In the genomic region with DNA sequence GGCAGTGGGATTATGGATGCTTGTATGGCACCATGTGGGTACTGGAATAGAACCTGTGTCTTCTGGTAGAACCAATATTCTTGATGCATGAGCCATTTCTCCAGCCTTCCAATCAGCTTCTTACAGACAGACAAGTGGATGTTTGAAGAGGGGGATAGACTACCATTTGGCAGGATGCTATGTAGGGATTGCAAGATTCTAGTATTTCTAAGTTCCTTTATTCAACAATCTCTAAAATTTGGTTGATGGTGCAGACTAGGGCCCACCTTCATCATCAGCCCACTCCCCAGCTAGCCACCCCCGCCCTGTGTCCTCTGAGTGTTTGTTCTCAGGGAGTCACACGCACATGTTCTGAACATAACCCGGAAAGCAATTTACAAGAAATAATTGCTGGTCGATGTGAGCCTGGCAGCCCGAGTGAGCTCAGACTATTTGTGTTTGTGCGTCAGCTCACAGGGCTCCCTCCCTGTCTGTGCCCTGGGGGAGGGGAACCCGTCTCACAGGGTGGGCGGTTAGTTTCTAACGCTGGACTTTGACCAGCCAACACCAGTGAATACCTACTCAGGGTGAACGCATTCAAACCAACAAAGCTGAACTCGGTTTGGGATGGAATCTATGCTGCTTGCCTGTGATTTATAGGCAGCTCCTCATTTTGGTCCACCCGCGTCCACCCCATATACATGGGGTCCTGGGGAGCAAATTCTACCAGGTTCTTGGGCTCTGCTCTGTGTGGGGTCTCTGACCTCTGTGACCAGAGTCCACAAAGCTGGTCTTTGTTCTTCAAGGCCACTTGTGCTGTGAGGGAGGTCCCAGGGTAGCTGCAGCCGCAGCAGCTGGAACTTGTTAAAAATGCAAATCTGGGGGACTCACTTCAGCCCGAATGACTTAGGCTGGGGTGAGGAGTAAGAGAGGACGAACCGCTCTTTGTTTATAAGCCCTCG, we compare ENCODE assay signal across 8 mouse cellular contexts. TPM values are rescaled to one million over a fixed set of nuclear protein-coding genes. Genes with fewer than 3 reads are reported as not detected.
A peak's percentile ranks its signal among the peaks of the same experiment; 100 is the strongest.
DNase-seq lines count a peak whose midpoint lies in the region; ATAC-seq and TF ChIP-seq lines count a peak whose summit lies in the region.

No protein-coding gene starts in this region.

- no peak for TF ChIP-seq POLR2A in thymus, adult 2 months (IDR thresholded peaks at IDR 0.05; ENCODE audit: control insufficient read depth, extremely low read depth, insufficient read depth, low read length, poor library complexity)

- peak; percentile 55; the same call in 1 of the 2 replicates for ATAC-seq in hindbrain, postnatal 0 days
- ATAC-seq in liver, embryonic 11.5 days (replicated peaks; ENCODE audit: low FRiP score) = peak; percentile 76

- intact Hi-C loops in gastrocnemius, postnatal 14 days (cut with DNase I; ENCODE audit: low total_unique reads) = no loop called here

- peak; percentile 64 for DNase-seq in ES-CJ7 (ENCODE audit: low read depth, low spot score)
- DNase-seq in embryo, embryonic 11.5 days (ENCODE audit: low read depth, low spot score) = peak; percentile 80
- peak; percentile 53 for DNase-seq in hindbrain, postnatal 0 days (ENCODE audit: low spot score)
- peak; percentile 50 for DNase-seq in liver, embryonic 11.5 days (ENCODE audit: low spot score)
- DNase-seq in left cerebral cortex, adult 8-10 months (ENCODE audit: low spot score in 2 of 2) = no peak
- DNase-seq in right cerebral cortex, postnatal 4 days = no peak
- DNase-seq in thymus, adult 2 months = no peak
- no peak for DNase-seq in gastrocnemius, postnatal 14 days

- peak overlapping the region; percentile 6; the same call in 1 of the 2 replicates for H3K4me2 ChIP-seq in hindbrain, postnatal 0 days (ENCODE audit: low read depth, low read length)
- H3K4me2 ChIP-seq in liver, embryonic 11.5 days = peak overlapping the region; percentile 34; the same call in 1 of the 2 replicates

- 12% methylated on average over 18 of the region's 18 CpGs for WGBS in hindbrain, postnatal 0 days
- WGBS in liver, embryonic 11.5 days = 23% methylated on average over 18 of the region's 18 CpGs
- WGBS in thymus, adult 2 months = 85% methylated on average over 18 of the region's 18 CpGs

- peak overlapping the region; percentile 51; the same call in 1 of the 2 replicates for H3K27ac ChIP-seq in hindbrain, postnatal 0 days
- peak overlapping the region; percentile 81 for H3K27ac ChIP-seq in liver, embryonic 11.5 days (ENCODE audit: low read depth, low read length)
- no peak overlapping the region for H3K27ac ChIP-seq in thymus, adult 2 months (ENCODE audit: control insufficient read depth, insufficient read depth, low read length)

- H3K27me3 ChIP-seq in hindbrain, postnatal 0 days (ENCODE audit: insufficient read depth, low read length) = no peaks in the 10 kb centered on the region
- peaks cover 3% of the 10 kb centered on the region for H3K27me3 ChIP-seq in liver, embryonic 11.5 days (replicated peaks; ENCODE audit: control insufficient read depth, insufficient read depth, low read length)
- no peaks in the 10 kb centered on the region for H3K27me3 ChIP-seq in thymus, adult 2 months (ENCODE audit: control insufficient read depth, insufficient read depth, low read length)

- no peaks in the 10 kb centered on the region for H3K9me3 ChIP-seq in hindbrain, postnatal 0 days (ENCODE audit: low read length)
- no peaks in the 10 kb centered on the region for H3K9me3 ChIP-seq in liver, embryonic 11.5 days (ENCODE audit: control insufficient read depth, low read length)

- H3K4me3 ChIP-seq in hindbrain, postnatal 0 days (ENCODE audit: low read length) = no peak overlapping the region
- H3K4me3 ChIP-seq in liver, embryonic 11.5 days (ENCODE audit: low read depth, low read length) = no peak overlapping the region
- H3K4me3 ChIP-seq in thymus, adult 2 months (ENCODE audit: control insufficient read depth, insufficient read depth, low read length) = no peak overlapping the region

- H3K36me3 ChIP-seq in hindbrain, postnatal 0 days (ENCODE audit: insufficient read depth, low read length) = no peaks in the 10 kb centered on the region
- no peaks in the 10 kb centered on the region for H3K36me3 ChIP-seq in liver, embryonic 11.5 days (ENCODE audit: control insufficient read depth, insufficient read depth, low read length)
- H3K36me3 ChIP-seq in thymus, adult 2 months (ENCODE audit: control insufficient read depth, insufficient read depth, low read length) = no peaks in the 10 kb centered on the region

- H3K9ac ChIP-seq in hindbrain, postnatal 0 days (replicated peaks; ENCODE audit: low read length) = peak overlapping the region; percentile 31; the same call in 1 of the 2 replicates
- H3K9ac ChIP-seq in liver, embryonic 11.5 days (ENCODE audit: low read depth, low read length) = no peak overlapping the region; the same call in 1 of the 2 replicates

- peaks cover 16% of the 10 kb centered on the region for H3K4me1 ChIP-seq in hindbrain, postnatal 0 days (ENCODE audit: insufficient read depth, low read length)
- H3K4me1 ChIP-seq in liver, embryonic 11.5 days (replicated peaks; ENCODE audit: control insufficient read depth, insufficient read depth, low read length) = peaks cover 25% of the 10 kb centered on the region
- peaks cover 6% of the 10 kb centered on the region for H3K4me1 ChIP-seq in thymus, adult 2 months (replicated peaks; ENCODE audit: control insufficient read depth, insufficient read depth, low read length)

- no peak for TF ChIP-seq CTCF in hindbrain, postnatal 0 days (IDR thresholded peaks at IDR 0.05; ENCODE audit: low read depth)
- no peak for TF ChIP-seq CTCF in thymus, adult 2 months (IDR thresholded peaks at IDR 0.05; ENCODE audit: borderline replicate concordance, control insufficient read depth, extremely low read depth, insufficient read depth, low read length, poor library complexity)

RNA-seq across cellular contexts. Expression of a gene that starts 20.6 kb away (rescaled TPM):
- total RNA-seq in hindbrain, postnatal 0 days (2014; rRNA removed) = 0.47 and 1.8 TPM in 2 replicates
- polyA plus RNA-seq in hindbrain, postnatal 0 days (2015; fragmentation: Nextera tagmentation; extraction: Ambion mirVana) = 6.7 and 8.1 TPM in 2 replicates
- 1.0 and 1.9 TPM in 2 replicates for polyA plus RNA-seq in liver, embryonic 11.5 days (2014; fragmentation: Nextera tagmentation; extraction: Ambion mirVana)
- not detected for total RNA-seq in left cerebral cortex, adult 8-10 months (2022)
- not detected in 2 replicates for polyA plus RNA-seq in thymus, adult 2 months (2012; rRNA removed)
- total RNA-seq in gastrocnemius, postnatal 14 days (2021) = not detected

RNA-seq across cellular contexts. Expression of a gene that starts 34.7 kb away (rescaled TPM):
- total RNA-seq in hindbrain, postnatal 0 days (2014; rRNA removed) = 31.7 and 35.9 TPM in 2 replicates
- 50.8 and 54.2 TPM in 2 replicates for polyA plus RNA-seq in hindbrain, postnatal 0 days (2015; fragmentation: Nextera tagmentation; extraction: Ambion mirVana)
- polyA plus RNA-seq in liver, embryonic 11.5 days (2014; fragmentation: Nextera tagmentation; extraction: Ambion mirVana) = 43.1 and 44.2 TPM in 2 replicates
- 10 to 100 TPM; 25.7 to 32.0 (median 29.2) TPM for total RNA-seq in left cerebral cortex, adult 8-10 months (2022)
- polyA plus RNA-seq in thymus, adult 2 months (2012; rRNA removed) = 9.4 and 10.0 TPM in 2 replicates
- 10 to 100 TPM; 29.0 to 31.3 TPM for total RNA-seq in gastrocnemius, postnatal 14 days (2021)

RNA-seq across cellular contexts. Expression of a gene that starts 44.2 kb away (rescaled TPM):
- 36.5 and 47.2 TPM in 2 replicates for total RNA-seq in hindbrain, postnatal 0 days (2014; rRNA removed)
- polyA plus RNA-seq in hindbrain, postnatal 0 days (2015; fragmentation: Nextera tagmentation; extraction: Ambion mirVana) = 38.6 and 38.9 TPM in 2 replicates
- polyA plus RNA-seq in liver, embryonic 11.5 days (2014; fragmentation: Nextera tagmentation; extraction: Ambion mirVana) = 21.5 and 21.8 TPM in 2 replicates
- 1 to 10 TPM; 3.7 to 5.1 (median 4.5) TPM for total RNA-seq in left cerebral cortex, adult 8-10 months (2022)
- 3.7 and 4.7 TPM in 2 replicates for polyA plus RNA-seq in thymus, adult 2 months (2012; rRNA removed)
- total RNA-seq in gastrocnemius, postnatal 14 days (2021) = 10 to 100 TPM; 12.8 to 17.8 TPM

Comparison
In these comparisons a context has a peak if more than half of its experiments do, and no peak if none do; other contexts are left out.
1. DNase-seq: peak in ES-CJ7 (single experiment), embryo, embryonic 11.5 days (single experiment), hindbrain, postnatal 0 days (single experiment) and liver, embryonic 11.5 days (single experiment); none in left cerebral cortex, adult 8-10 months (0 of 2), right cerebral cortex, postnatal 4 days (single experiment), thymus, adult 2 months (single experiment) and gastrocnemius, postnatal 14 days (single experiment).